Mouse (Mus musculus) intestine, embryonic 14.5 days (tissue): ENCODE measurements around the gene Cib1. TPM values are rescaled to one million over a fixed set of nuclear protein-coding genes. Genes with fewer than 3 reads are reported as not detected.

ENCODE experiments used
- ATAC-seq: fragments of 200-750 bp; cut with Nextera tagmentation; replicated peaks from 2 replicates; pipeline ENCODE4 v1.8.0; 2017; ENCODE audit warnings: low read depth, moderate number of reproducible peaks, moderate TSS enrichment, moderate library complexity; ENCODE audit not compliant: low FRiP score, low TSS enrichment
- DNase-seq: peaks from one replicate; pipeline ENCODE4 v3.0.0-alpha.2; 2018; ENCODE audit warnings: low spot score
- H3K27ac ChIP-seq: fragments of 300-500 bp; sonication (generic); 2 replicates; pipeline ENCODE4 v1.5.1; 2014; ENCODE audit warnings: low read depth, mild to moderate bottlenecking, control low read depth
- H3K27me3 ChIP-seq: fragments of 300-500 bp; sonication (generic); replicated peaks from 2 replicates; pipeline ENCODE4 v1.6.1; 2014; ENCODE audit warnings: low read length, control low read depth; ENCODE audit not compliant: control insufficient read depth, insufficient read depth
- H3K36me3 ChIP-seq: fragments of 300-500 bp; sonication (generic); 2 replicates; pipeline ENCODE4 v1.6.1; 2014; ENCODE audit warnings: low read length, control low read depth; ENCODE audit not compliant: control insufficient read depth, insufficient read depth
- H3K4me1 ChIP-seq: fragments of 300-500 bp; sonication (generic); replicated peaks from 2 replicates; pipeline ENCODE4 v1.6.1; 2014; ENCODE audit warnings: low read length, control low read depth, mixed read lengths; ENCODE audit not compliant: control insufficient read depth, insufficient read depth
- H3K4me2 ChIP-seq: fragments of 300-500 bp; sonication (generic); 2 replicates; pipeline ENCODE4 v1.6.1; 2014; ENCODE audit warnings: low read length
- H3K4me3 ChIP-seq: fragments of 300-500 bp; sonication (generic); 2 replicates; pipeline ENCODE4 v1.5.1; 2014; ENCODE audit warnings: low read depth, low read length, control low read depth, mixed read lengths
- H3K9ac ChIP-seq: fragments of 300-500 bp; sonication (generic); 2 replicates; pipeline ENCODE4 v1.6.1; 2014; ENCODE audit warnings: mild to moderate bottlenecking, low read length
- H3K9me3 ChIP-seq: fragments of 300-500 bp; sonication (generic); 2 replicates; pipeline ENCODE4 v1.6.1; 2016; ENCODE audit warnings: low read length, control low read depth; ENCODE audit not compliant: control insufficient read depth
- WGBS: fragments of 180-500 bp; shearing (Covaris S2); extraction: QIAGEN DNeasy Blood & Tissue Kit; methylation state at CpG from one replicate; pipeline ENCODE4 v1.1.7; 2014; 5-methylcytosine and 5-hydroxymethylcytosine counted together
- polyA plus RNA-seq: library from polyadenylated mRNA; unstranded; fragments of >200 nt; fragmentation: Nextera tagmentation; extraction: Ambion mirVana; gene quantifications from 2 replicates; pipeline ENCODE4 v1.2.1, GENCODE M21; 2014

Gene Cib1
- polyA plus RNA-seq, 1 experiment from 2014 or later = 156 TPM

- DNase-seq (no peak), ATAC-seq (no peak)
- Histone ChIP-seq H3K36me3 (no peaks in the 10 kb centered on the region), H3K4me2 (no peak overlapping the region), H3K27ac (no peak overlapping the region), H3K9me3 (no peaks in the 10 kb centered on the region), H3K4me3 (no peak overlapping the region), H3K4me1 (peaks cover 9% of the 10 kb centered on the region), H3K9ac (no peak overlapping the region), H3K27me3 (no peaks in the 10 kb centered on the region)
These were observed 50.5 kb downstream of the Cib1 start for GRCm38 (mm10) chr7:80182139-80182538.

GRCm38 (mm10) chr7:80181078-80181477 lies 51.5 kb downstream of the Cib1 start:
- H3K9me3 ChIP-seq = no peaks in the 10 kb centered on the region
- no peak overlapping the region for H3K27ac ChIP-seq
- no peak overlapping the region for H3K4me3 ChIP-seq
- DNase-seq (no peak), ATAC-seq (no peak)
- H3K4me2 ChIP-seq = no peak overlapping the region
- H3K9ac ChIP-seq = no peak overlapping the region
- no peaks in the 10 kb centered on the region for H3K27me3 ChIP-seq
- no peaks in the 10 kb centered on the region for H3K36me3 ChIP-seq
- WGBS = 44% methylated on average over 2 of the region's 2 CpGs
- H3K4me1 ChIP-seq = peaks cover 5% of the 10 kb centered on the region

GRCm38 (mm10) chr7:80180202-80180601 lies 52.4 kb downstream of the Cib1 start:
- Histone ChIP-seq H3K27me3 (no peaks in the 10 kb centered on the region), H3K27ac (no peak overlapping the region), H3K4me3 (no peak overlapping the region), H3K9ac (no peak overlapping the region), H3K4me1 (peaks cover 3% of the 10 kb centered on the region; the same call in 1 of the 2 replicates), H3K9me3 (no peaks in the 10 kb centered on the region), H3K4me2 (no peak overlapping the region), H3K36me3 (no peaks in the 10 kb centered on the region)
- 84% methylated on average over 3 of the region's 3 CpGs for WGBS
- ATAC-seq (no peak), DNase-seq (no peak)

GRCm38 (mm10) chr7:80179790-80180189 lies 52.8 kb downstream of the Cib1 start:
- Histone ChIP-seq H3K4me2 (no peak overlapping the region), H3K9me3 (no peaks in the 10 kb centered on the region), H3K36me3 (no peaks in the 10 kb centered on the region), H3K4me1 (peaks cover 1% of the 10 kb centered on the region; the same call in 1 of the 2 replicates), H3K27me3 (no peaks in the 10 kb centered on the region), H3K27ac (no peak overlapping the region), H3K4me3 (no peak overlapping the region), H3K9ac (no peak overlapping the region)
- WGBS = 88% methylated on average over 6 of the region's 6 CpGs
- DNase-seq = no peak
- no peak for ATAC-seq

GRCm38 (mm10) chr7:80179327-80179726 lies 53.3 kb downstream of the Cib1 start:
- DNase-seq (no peak), ATAC-seq (no peak)
- no peak overlapping the region for H3K27ac ChIP-seq
- H3K9me3 ChIP-seq = no peaks in the 10 kb centered on the region
- no peaks in the 10 kb centered on the region for H3K4me1 ChIP-seq
- H3K36me3 ChIP-seq = no peaks in the 10 kb centered on the region
- H3K4me2 ChIP-seq = no peak overlapping the region
- no peak overlapping the region for H3K9ac ChIP-seq
- no peaks in the 10 kb centered on the region for H3K27me3 ChIP-seq
- no peak overlapping the region for H3K4me3 ChIP-seq
- 89% methylated on average over 6 of the region's 6 CpGs for WGBS

GRCm38 (mm10) chr7:80178037-80178729 lies 54.4 kb downstream of the Cib1 start:
- Histone ChIP-seq H3K9ac (no peak overlapping the region), H3K36me3 (no peaks in the 10 kb centered on the region), H3K27ac (no peak overlapping the region), H3K4me2 (no peak overlapping the region), H3K4me3 (no peak overlapping the region), H3K27me3 (no peaks in the 10 kb centered on the region), H3K4me1 (no peaks in the 10 kb centered on the region), H3K9me3 (no peaks in the 10 kb centered on the region)
- WGBS = 91% methylated on average over 10 of the region's 10 CpGs
- no peak for ATAC-seq
- DNase-seq = no peak

- Histone ChIP-seq H3K9me3 (no peaks in the 10 kb centered on the region), H3K4me1 (peaks cover 2% of the 10 kb centered on the region), H3K36me3 (no peaks in the 10 kb centered on the region), H3K27me3 (no peaks in the 10 kb centered on the region), H3K9ac (no peak overlapping the region), H3K4me3 (no peak overlapping the region), H3K4me2 (no peak overlapping the region), H3K27ac (no peak overlapping the region)
- no peak for DNase-seq
- ATAC-seq = no peak
- 90% methylated on average over 3 of the region's 3 CpGs for WGBS
These were observed 55.2 kb downstream of the Cib1 start for GRCm38 (mm10) chr7:80177438-80177837.

Other genes starting within 250 kb of the Cib1 start
- 16.9 and 18.9 TPM in 2 replicates for gene Zfp710, start 208.0 kb downstream of the Cib1 start, polyA plus RNA-seq
- gene Idh2, start 117.4 kb downstream of the Cib1 start, polyA plus RNA-seq = 603 and 627 TPM in 2 replicates
- gene Sema4b, start 46.0 kb downstream of the Cib1 start, polyA plus RNA-seq = 15.1 and 15.9 TPM in 2 replicates
- 4.4 and 4.5 TPM in 2 replicates for gene Gdpgp1, start 52 bp upstream of the Cib1 start, polyA plus RNA-seq
- gene Ttll13, start 13.6 kb upstream of the Cib1 start, polyA plus RNA-seq = 0.56 and 0.66 TPM in 2 replicates
- 51.1 and 51.4 TPM in 2 replicates for gene Ngrn, start 28.4 kb upstream of the Cib1 start, polyA plus RNA-seq
- 11.4 and 16.6 TPM in 2 replicates for gene Vps33b, start 36.8 kb upstream of the Cib1 start, polyA plus RNA-seq
- 149 and 157 TPM in 2 replicates for gene Prc1, start 61.6 kb upstream of the Cib1 start, polyA plus RNA-seq
- 13.5 and 14.4 TPM in 2 replicates for gene Rccd1, start 91.6 kb upstream of the Cib1 start, polyA plus RNA-seq
- 29.9 and 34.2 TPM in 2 replicates for gene Unc45a, start 108.2 kb upstream of the Cib1 start, polyA plus RNA-seq
- gene Hddc3, start 110.3 kb upstream of the Cib1 start, polyA plus RNA-seq = 19.8 and 19.9 TPM in 2 replicates
- gene Man2a2, start 138.6 kb upstream of the Cib1 start, polyA plus RNA-seq = 17.4 and 18.8 TPM in 2 replicates
- gene Fes, start 155.1 kb upstream of the Cib1 start, polyA plus RNA-seq = 8.0 and 10.1 TPM in 2 replicates
- gene Furin, start 172.6 kb upstream of the Cib1 start, polyA plus RNA-seq = 10.3 and 10.6 TPM in 2 replicates